15 mouse cellular contexts compared by ENCODE assay signal in the genomic region with DNA sequence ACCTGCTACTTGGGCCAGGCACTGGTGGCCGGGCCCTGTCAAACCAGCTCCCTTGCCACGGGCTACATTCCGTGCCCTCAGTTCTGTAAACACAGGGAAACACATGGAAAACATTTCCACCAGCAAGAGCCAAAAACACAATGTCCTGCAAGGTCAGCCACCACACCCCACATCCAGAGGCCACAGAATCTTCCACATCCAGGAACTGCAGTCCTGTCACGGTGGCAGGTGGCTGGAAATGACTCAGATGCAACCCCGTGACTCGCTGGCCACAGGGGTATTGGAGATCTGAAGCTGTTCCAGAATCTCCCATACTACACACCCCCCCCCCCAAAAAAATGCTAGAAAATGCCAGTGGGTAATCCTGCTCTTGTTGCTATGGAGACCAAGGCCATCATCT. TPM values are rescaled to one million over a fixed set of nuclear protein-coding genes. Genes with fewer than 3 reads are reported as not detected.
DNase-seq lines count a peak whose midpoint lies in the region; ATAC-seq and TF ChIP-seq lines count a peak whose summit lies in the region.
"Had no signal": no experiment of that assay in that cellular context is flagged by ENCODE, and none has a peak within 500 bp of the region (broad histone marks: within the 10 kb centered on the region; RNA-seq: fewer than 3 reads in every experiment).

No protein-coding gene starts in this region.

- ATAC-seq in midbrain, postnatal 0 days (ENCODE audit: low FRiP score), result no peak
- ATAC-seq: intestine, embryonic 16.5 days; midbrain, embryonic 13.5 days had no signal

- H3K9me3 ChIP-seq in midbrain, postnatal 0 days (ENCODE audit: low read length), result no peaks in the 10 kb centered on the region
- no peaks in the 10 kb centered on the region for H3K9me3 ChIP-seq in midbrain, embryonic 10.5 days (replicated peaks)
- H3K9me3 ChIP-seq: embryonic facial prominence, embryonic 13.5 days; heart, embryonic 15.5 days; midbrain, embryonic 13.5 days had no signal

- no peak overlapping the region for H3K4me2 ChIP-seq in midbrain, postnatal 0 days (ENCODE audit: low read depth, low read length, poor library complexity, severe bottlenecking)
- H3K4me2 ChIP-seq: embryonic facial prominence, embryonic 13.5 days; heart, embryonic 15.5 days; midbrain, embryonic 13.5 days had no signal

- peaks cover 6% of the 10 kb centered on the region; the same call in 1 of the 2 replicates for H3K4me1 ChIP-seq in kidney, adult 2 months (ENCODE audit: control insufficient read depth, insufficient read depth, low read length)
- 0 out of 2 replicates have a peak, but pooled peaks cover 3% of the 10 kb centered on the region for H3K4me1 ChIP-seq in midbrain, postnatal 0 days (ENCODE audit: insufficient read depth, low read length)
- no peaks in the 10 kb centered on the region; the same call in 1 of the 2 replicates for H3K4me1 ChIP-seq in midbrain, embryonic 10.5 days

- no peak overlapping the region for H3K9ac ChIP-seq in midbrain, postnatal 0 days (replicated peaks; ENCODE audit: low read length, poor library complexity, severe bottlenecking)
- H3K9ac ChIP-seq: embryonic facial prominence, embryonic 13.5 days; heart, embryonic 15.5 days; midbrain, embryonic 13.5 days had no signal

- no peak overlapping the region for H3K27ac ChIP-seq in kidney, adult 2 months (ENCODE audit: insufficient read depth, low read depth, low read length)
- no peak overlapping the region for H3K27ac ChIP-seq in midbrain, postnatal 0 days (ENCODE audit: low read depth, low read length)
- no peak overlapping the region for H3K27ac ChIP-seq in midbrain, embryonic 10.5 days (replicated peaks)
- H3K27ac ChIP-seq: embryonic facial prominence, embryonic 13.5 days; heart, embryonic 15.5 days; layer of hippocampus, adult 2 months; midbrain, embryonic 13.5 days had no signal

- H3K27me3 ChIP-seq in kidney, adult 2 months (replicated peaks; ENCODE audit: control insufficient read depth, insufficient read depth, low read length), result no peaks in the 10 kb centered on the region
- H3K27me3 ChIP-seq in midbrain, postnatal 0 days (ENCODE audit: insufficient read depth, low read length), result 0 out of 2 replicates have a peak, but pooled peaks cover 4% of the 10 kb centered on the region
- peaks cover 16% of the 10 kb centered on the region for H3K27me3 ChIP-seq in midbrain, embryonic 10.5 days (ENCODE audit: low read depth, poor library complexity, severe bottlenecking)
- H3K27me3 ChIP-seq: embryonic facial prominence, embryonic 13.5 days had no signal

- WGBS in kidney, adult 2 months, result 71% methylated on average over 6 of the region's 6 CpGs
- 79% methylated on average over 6 of the region's 6 CpGs for WGBS in midbrain, postnatal 0 days
- WGBS in midbrain, embryonic 10.5 days, result 88% methylated on average over 6 of the region's 6 CpGs

- no peak overlapping the region for H3K4me3 ChIP-seq in kidney, adult 2 months (ENCODE audit: insufficient read depth, low read depth, low read length)
- H3K4me3 ChIP-seq in midbrain, postnatal 0 days (ENCODE audit: low read depth, low read length), result no peak overlapping the region
- no peak overlapping the region for H3K4me3 ChIP-seq in midbrain, embryonic 10.5 days
- H3K4me3 ChIP-seq: embryonic facial prominence, embryonic 13.5 days; heart, embryonic 15.5 days; layer of hippocampus, adult 2 months; midbrain, embryonic 13.5 days had no signal

- TF ChIP-seq POLR2A in kidney, adult 2 months (IDR thresholded peaks at IDR 0.05; ENCODE audit: low read depth, low read length), result no peak

- no peaks in the 10 kb centered on the region for H3K36me3 ChIP-seq in kidney, adult 2 months (ENCODE audit: control insufficient read depth, insufficient read depth, low read length)
- no peaks in the 10 kb centered on the region for H3K36me3 ChIP-seq in midbrain, postnatal 0 days (ENCODE audit: insufficient read depth, low read length)
- H3K36me3 ChIP-seq in midbrain, embryonic 10.5 days, result no peaks in the 10 kb centered on the region
- H3K36me3 ChIP-seq: embryonic facial prominence, embryonic 13.5 days; heart, embryonic 15.5 days; midbrain, embryonic 13.5 days had no signal

- peak; percentile 29 for DNase-seq in adrenal gland, postnatal 10 days
- DNase-seq in adrenal gland, postnatal 4 days (ENCODE audit: low spot score in 2 of 2), result no peak
- DNase-seq in kidney, adult 2 months, result peak; percentile 59
- DNase-seq in kidney, postnatal 14 days, result no peak
- peak; percentile 32 for DNase-seq in midbrain, postnatal 0 days (ENCODE audit: low spot score)
- no peak for DNase-seq in midbrain, embryonic 10.5 days (ENCODE audit: low spot score)
- DNase-seq in gastrocnemius, postnatal 25 days, result peak; percentile 67
- no peak for DNase-seq in thymus, postnatal 4 days
- DNase-seq: cerebellum, adult 18-20 months; liver had no signal

- TF ChIP-seq CTCF in kidney, adult 2 months (conservative IDR thresholded peaks at IDR 0.05; ENCODE audit: insufficient read depth, insufficient read length, low read depth, low read length), result no peak
- TF ChIP-seq CTCF in midbrain, postnatal 0 days (IDR thresholded peaks at IDR 0.05), result no peak

RNA-seq across cellular contexts. Expression of a gene that starts 6.4 kb away (rescaled TPM):
- 10 to 100 TPM; 17.3 to 22.5 TPM for total RNA-seq in adrenal gland, postnatal 10 days (2021)
- 10 to 100 TPM; 27.0 to 28.8 TPM for total RNA-seq in adrenal gland, postnatal 4 days (2021)
- 8.8 and 10.0 TPM in 2 replicates for polyA plus RNA-seq in kidney, adult 2 months (2012; rRNA removed)
- 19.9 and 24.4 TPM in 2 replicates for total RNA-seq in midbrain, postnatal 0 days (2014; rRNA removed)
- polyA plus RNA-seq in midbrain, postnatal 0 days (2015; fragmentation: Nextera tagmentation; extraction: Ambion mirVana), result 4.7 and 5.1 TPM in 2 replicates
- polyA plus RNA-seq in midbrain, embryonic 10.5 days (2016; fragmentation: Nextera tagmentation; extraction: Ambion mirVana), result 1.2 and 3.1 TPM in 2 replicates
- total RNA-seq in gastrocnemius, postnatal 25 days (2021), result 1 to 10 TPM; 4.6 to 8.0 TPM

Comparison
In these comparisons a context has a peak if more than half of its experiments do, and no peak if none do; other contexts are left out.
1. DNase-seq: peak in adrenal gland, postnatal 10 days (single experiment), kidney, adult 2 months (single experiment), midbrain, postnatal 0 days (single experiment) and gastrocnemius, postnatal 25 days (single experiment); none in adrenal gland, postnatal 4 days (0 of 2), kidney, postnatal 14 days (single experiment), midbrain, embryonic 10.5 days (single experiment) and thymus, postnatal 4 days (single experiment).